Mouse (Mus musculus): ENCODE data around the gene Slc44a1.

GRCm38 (mm10) chr4:53440010-53440815 is at the start of gene Slc44a1:
- no peak for TF ChIP-seq GATA1 (IDR thresholded peaks at IDR 0.05; ENCODE audit: low read length)
- TF ChIP-seq TAL1 (IDR thresholded peaks at IDR 0.05; ENCODE audit: low read length), result no peak
